Mouse (Mus musculus): ENCODE measurements at regions not wholly inside any gene's neighbourhood (a gene's known extent, or its start where the extent isn't known, plus 50 kb on each side); places are given as distances from the start of the nearest gene placed in this dataset.

GRCm38 (mm10) chr2:61245526-61245925 is 282.5 kb upstream of the Rbms1 start:
- H3K27me3 ChIP-seq (ENCODE audit: control insufficient read depth, insufficient read depth, low read length): no peaks in the 10 kb centered on the region
- H3K27ac ChIP-seq (ENCODE audit: low read length): no peak overlapping the region
- no peak overlapping the region for H3K9ac ChIP-seq (ENCODE audit: low read length)
- H3K4me1 ChIP-seq (ENCODE audit: control insufficient read depth, insufficient read depth, low read length): peaks cover 6% of the 10 kb centered on the region; the same call in 1 of the 2 replicates
- no peak for ATAC-seq (ENCODE audit: insufficient read depth, low FRiP score)
- no peaks in the 10 kb centered on the region for H3K36me3 ChIP-seq (ENCODE audit: control insufficient read depth, insufficient read depth, low read length)
- H3K4me3 ChIP-seq (replicated peaks; ENCODE audit: low read length): no peak overlapping the region
- WGBS: 53% methylated on average over 7 of the region's 7 CpGs
- no peak overlapping the region for H3K4me2 ChIP-seq (ENCODE audit: low read depth, low read length)
- H3K9me3 ChIP-seq (replicated peaks; ENCODE audit: control insufficient read depth, low read length): no peaks in the 10 kb centered on the region

GRCm38 (mm10) chr2:61221676-61222075 is 258.7 kb upstream of the Rbms1 start:
- ATAC-seq (ENCODE audit: insufficient read depth, low FRiP score): no peak
- H3K9me3 ChIP-seq (replicated peaks; ENCODE audit: control insufficient read depth, low read length): no peaks in the 10 kb centered on the region
- no peak overlapping the region for H3K9ac ChIP-seq (ENCODE audit: low read length)
- no peaks in the 10 kb centered on the region for H3K27me3 ChIP-seq (ENCODE audit: control insufficient read depth, insufficient read depth, low read length)
- H3K27ac ChIP-seq (ENCODE audit: low read length): no peak overlapping the region
- no peak overlapping the region for H3K4me3 ChIP-seq (replicated peaks; ENCODE audit: low read length)
- no peaks in the 10 kb centered on the region for H3K36me3 ChIP-seq (ENCODE audit: control insufficient read depth, insufficient read depth, low read length)
- no peaks in the 10 kb centered on the region for H3K4me1 ChIP-seq (ENCODE audit: control insufficient read depth, insufficient read depth, low read length)
- no peak overlapping the region for H3K4me2 ChIP-seq (ENCODE audit: low read depth, low read length)
- 43% methylated on average over 3 of the region's 3 CpGs for WGBS

GRCm38 (mm10) chr2:61221157-61221556 is 258.2 kb upstream of the Rbms1 start:
- Histone ChIP-seq H3K4me2 (ENCODE audit: low read depth, low read length) (no peak overlapping the region), H3K4me3 (replicated peaks; ENCODE audit: low read length) (no peak overlapping the region), H3K27me3 (ENCODE audit: control insufficient read depth, insufficient read depth, low read length) (no peaks in the 10 kb centered on the region), H3K9ac (ENCODE audit: low read length) (no peak overlapping the region), H3K27ac (ENCODE audit: low read length) (no peak overlapping the region), H3K9me3 (replicated peaks; ENCODE audit: control insufficient read depth, low read length) (no peaks in the 10 kb centered on the region), H3K36me3 (ENCODE audit: control insufficient read depth, insufficient read depth, low read length) (no peaks in the 10 kb centered on the region), H3K4me1 (ENCODE audit: control insufficient read depth, insufficient read depth, low read length) (no peaks in the 10 kb centered on the region)
- no peak for ATAC-seq (ENCODE audit: insufficient read depth, low FRiP score)
- WGBS: 91% methylated on average over 2 of the region's 2 CpGs

- Histone ChIP-seq H3K9me3 (replicated peaks; ENCODE audit: control insufficient read depth, low read length) (no peaks in the 10 kb centered on the region), H3K4me2 (ENCODE audit: low read depth, low read length) (no peak overlapping the region), H3K9ac (ENCODE audit: low read length) (no peak overlapping the region), H3K27me3 (ENCODE audit: control insufficient read depth, insufficient read depth, low read length) (no peaks in the 10 kb centered on the region), H3K27ac (ENCODE audit: low read length) (no peak overlapping the region), H3K4me1 (ENCODE audit: control insufficient read depth, insufficient read depth, low read length) (no peaks in the 10 kb centered on the region), H3K4me3 (replicated peaks; ENCODE audit: low read length) (no peak overlapping the region), H3K36me3 (ENCODE audit: control insufficient read depth, insufficient read depth, low read length) (no peaks in the 10 kb centered on the region)
- whole genome bisulfite sequencing: 90% methylated on average over 1 of the region's 1 CpGs
- ATAC-seq (ENCODE audit: insufficient read depth, low FRiP score): no peak
Measured at GRCm38 (mm10) chr2:61213951-61214350, 251.0 kb upstream of the Rbms1 start.

GRCm38 (mm10) chr2:61201387-61201786 is 238.4 kb upstream of the Rbms1 start:
- no peak overlapping the region for H3K9ac ChIP-seq (ENCODE audit: low read length)
- H3K4me1 ChIP-seq (ENCODE audit: control insufficient read depth, insufficient read depth, low read length): no peaks in the 10 kb centered on the region
- H3K27ac ChIP-seq (ENCODE audit: low read length): no peak overlapping the region
- no peak overlapping the region for H3K4me3 ChIP-seq (replicated peaks; ENCODE audit: low read length)
- no peak for ATAC-seq (ENCODE audit: insufficient read depth, low FRiP score)
- no peaks in the 10 kb centered on the region for H3K36me3 ChIP-seq (ENCODE audit: control insufficient read depth, insufficient read depth, low read length)
- H3K9me3 ChIP-seq (replicated peaks; ENCODE audit: control insufficient read depth, low read length): no peaks in the 10 kb centered on the region
- no peaks in the 10 kb centered on the region for H3K27me3 ChIP-seq (ENCODE audit: control insufficient read depth, insufficient read depth, low read length)
- H3K4me2 ChIP-seq (ENCODE audit: low read depth, low read length): no peak overlapping the region

- Histone ChIP-seq H3K27me3 (ENCODE audit: control insufficient read depth, insufficient read depth, low read length) (no peaks in the 10 kb centered on the region), H3K9ac (ENCODE audit: low read length) (no peak overlapping the region), H3K4me2 (ENCODE audit: low read depth, low read length) (no peak overlapping the region), H3K4me3 (replicated peaks; ENCODE audit: low read length) (no peak overlapping the region), H3K27ac (ENCODE audit: low read length) (no peak overlapping the region), H3K4me1 (ENCODE audit: control insufficient read depth, insufficient read depth, low read length) (peaks cover 3% of the 10 kb centered on the region; the same call in 1 of the 2 replicates), H3K36me3 (ENCODE audit: control insufficient read depth, insufficient read depth, low read length) (no peaks in the 10 kb centered on the region), H3K9me3 (replicated peaks; ENCODE audit: control insufficient read depth, low read length) (no peaks in the 10 kb centered on the region)
- WGBS: 22% methylated on average over 2 of the region's 2 CpGs
- no peak for ATAC-seq (ENCODE audit: insufficient read depth, low FRiP score)
Measured at GRCm38 (mm10) chr2:61193976-61194375, 231.0 kb upstream of the Rbms1 start.

- H3K4me3 ChIP-seq (replicated peaks; ENCODE audit: low read length): no peak overlapping the region
- no peaks in the 10 kb centered on the region for H3K9me3 ChIP-seq (replicated peaks; ENCODE audit: control insufficient read depth, low read length)
- H3K27ac ChIP-seq (ENCODE audit: low read length): no peak overlapping the region
- no peaks in the 10 kb centered on the region for H3K27me3 ChIP-seq (ENCODE audit: control insufficient read depth, insufficient read depth, low read length)
- no peaks in the 10 kb centered on the region for H3K4me1 ChIP-seq (ENCODE audit: control insufficient read depth, insufficient read depth, low read length)
- 37% methylated on average over 8 of the region's 8 CpGs for WGBS
- no peak overlapping the region for H3K4me2 ChIP-seq (ENCODE audit: low read depth, low read length)
- ATAC-seq (ENCODE audit: insufficient read depth, low FRiP score): no peak
- no peaks in the 10 kb centered on the region for H3K36me3 ChIP-seq (ENCODE audit: control insufficient read depth, insufficient read depth, low read length)
- H3K9ac ChIP-seq (ENCODE audit: low read length): no peak overlapping the region
Measured at GRCm38 (mm10) chr2:61182424-61182979, 219.5 kb upstream of the Rbms1 start.

- Histone ChIP-seq H3K9me3 (replicated peaks; ENCODE audit: control insufficient read depth, low read length) (no peaks in the 10 kb centered on the region), H3K4me2 (ENCODE audit: low read depth, low read length) (no peak overlapping the region), H3K9ac (ENCODE audit: low read length) (no peak overlapping the region), H3K4me1 (ENCODE audit: control insufficient read depth, insufficient read depth, low read length) (peaks cover 3% of the 10 kb centered on the region; the same call in 1 of the 2 replicates), H3K36me3 (ENCODE audit: control insufficient read depth, insufficient read depth, low read length) (no peaks in the 10 kb centered on the region), H3K4me3 (replicated peaks; ENCODE audit: low read length) (no peak overlapping the region), H3K27ac (ENCODE audit: low read length) (no peak overlapping the region), H3K27me3 (ENCODE audit: control insufficient read depth, insufficient read depth, low read length) (no peaks in the 10 kb centered on the region)
- no peak for ATAC-seq (ENCODE audit: insufficient read depth, low FRiP score)
- 58% methylated on average over 2 of the region's 2 CpGs for WGBS
Measured at GRCm38 (mm10) chr2:61177801-61178200, 214.8 kb upstream of the Rbms1 start.

GRCm38 (mm10) chr2:61176807-61177206 is 213.8 kb upstream of the Rbms1 start:
- Histone ChIP-seq H3K4me1 (ENCODE audit: control insufficient read depth, insufficient read depth, low read length) (peaks cover 3% of the 10 kb centered on the region; the same call in 1 of the 2 replicates), H3K27me3 (ENCODE audit: control insufficient read depth, insufficient read depth, low read length) (no peaks in the 10 kb centered on the region), H3K4me3 (replicated peaks; ENCODE audit: low read length) (no peak overlapping the region), H3K36me3 (ENCODE audit: control insufficient read depth, insufficient read depth, low read length) (no peaks in the 10 kb centered on the region), H3K4me2 (ENCODE audit: low read depth, low read length) (no peak overlapping the region), H3K27ac (ENCODE audit: low read length) (peak overlapping the region; percentile 71), H3K9ac (ENCODE audit: low read length) (no peak overlapping the region), H3K9me3 (replicated peaks; ENCODE audit: control insufficient read depth, low read length) (no peaks in the 10 kb centered on the region)
- WGBS: 18% methylated on average over 2 of the region's 2 CpGs
- ATAC-seq (ENCODE audit: insufficient read depth, low FRiP score): 0 out of 2 replicates have a peak, but pooled peaks have one; percentile 33
